ENCODE assay signal across 14 mouse cellular contexts in the genomic region with DNA sequence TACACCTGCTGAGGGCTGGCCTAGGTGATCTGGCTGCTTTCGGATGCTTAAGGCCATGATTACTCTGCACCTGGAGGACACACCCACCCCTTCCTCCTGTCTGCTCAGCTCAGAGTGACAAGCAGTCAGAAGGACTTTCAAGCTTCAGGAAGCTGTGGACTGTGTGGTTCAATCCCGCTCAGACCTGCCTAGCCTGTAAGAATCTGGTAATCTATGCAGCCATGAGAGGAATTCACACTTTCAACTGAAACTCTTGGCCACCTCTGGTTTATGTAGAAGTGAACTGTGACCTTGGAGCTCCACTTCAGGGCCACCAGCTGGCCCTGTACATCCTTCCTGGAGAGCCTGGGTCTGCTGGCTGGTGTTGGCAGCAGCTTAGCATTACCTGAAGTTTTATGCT. TPM values are rescaled to one million over a fixed set of nuclear protein-coding genes. Genes with fewer than 3 reads are reported as not detected.
A peak's percentile ranks its signal among the peaks of the same experiment; 100 is the strongest.
DNase-seq lines count a peak whose midpoint lies in the region; ATAC-seq and TF ChIP-seq lines count a peak whose summit lies in the region.
"Had no signal": no experiment of that assay in that cellular context is flagged by ENCODE, and none has a peak within 500 bp of the region (broad histone marks: within the 10 kb centered on the region; RNA-seq: fewer than 3 reads in every experiment).

No protein-coding gene starts in this region.

- no peak for DNase-seq in lung, adult 2 months
- DNase-seq in stomach, postnatal 0 days (ENCODE audit: low spot score) = no peak
- no peak for DNase-seq in neural tube, embryonic 10.5 days (ENCODE audit: extremely low spot score, low spot score)
- DNase-seq in adrenal gland, postnatal 36 days = no peak
- no peak for DNase-seq in left cerebral cortex, adult 2 months (ENCODE audit: extremely low spot score in 1 of 2, low spot score in 2 of 2)
- DNase-seq: cerebellum, postnatal 14 days; thymus, postnatal 14 days had no signal

- intact Hi-C loops in left cerebral cortex, adult 2 months (cut with DNase I) = no loop called here

- peak overlapping the region; percentile 47; the same call in 1 of the 2 replicates for H3K27ac ChIP-seq in lung, embryonic 15.5 days
- H3K27ac ChIP-seq in kidney, embryonic 16.5 days (ENCODE audit: low read length) = peak overlapping the region; percentile 61; the same call in 1 of the 2 replicates
- H3K27ac ChIP-seq in stomach, postnatal 0 days (replicated peaks) = no peak overlapping the region
- no peak overlapping the region for H3K27ac ChIP-seq in left cerebral cortex, adult 2 months
- H3K27ac ChIP-seq: neural tube, embryonic 13.5 days had no signal

- no peaks in the 10 kb centered on the region for H3K36me3 ChIP-seq in lung, embryonic 15.5 days
- H3K36me3 ChIP-seq in kidney, embryonic 16.5 days (ENCODE audit: insufficient read depth, low read length) = no peaks in the 10 kb centered on the region
- H3K36me3 ChIP-seq in stomach, postnatal 0 days (ENCODE audit: control insufficient read depth, insufficient read depth, low read length) = no peaks in the 10 kb centered on the region
- H3K36me3 ChIP-seq: neural tube, embryonic 13.5 days had no signal

- no peak overlapping the region for H3K4me2 ChIP-seq in lung, embryonic 15.5 days
- H3K4me2 ChIP-seq in kidney, embryonic 16.5 days (replicated peaks; ENCODE audit: low read depth, low read length) = no peak overlapping the region
- H3K4me2 ChIP-seq in stomach, postnatal 0 days (replicated peaks; ENCODE audit: low read depth) = no peak overlapping the region
- H3K4me2 ChIP-seq: neural tube, embryonic 13.5 days had no signal

- H3K4me3 ChIP-seq in lung, embryonic 15.5 days = no peak overlapping the region
- no peak overlapping the region for H3K4me3 ChIP-seq in lung, adult 2 months (replicated peaks; ENCODE audit: extremely low read depth, low read depth, low read length)
- H3K4me3 ChIP-seq in kidney, embryonic 16.5 days (ENCODE audit: low read length) = no peak overlapping the region
- H3K4me3 ChIP-seq in stomach, postnatal 0 days (ENCODE audit: low read depth, low read length) = no peak overlapping the region
- no peak overlapping the region for H3K4me3 ChIP-seq in left cerebral cortex, adult 2 months
- H3K4me3 ChIP-seq: neural tube, embryonic 13.5 days had no signal

- no peak for TF ChIP-seq CTCF in lung, adult 2 months (IDR thresholded peaks at IDR 0.05; ENCODE audit: insufficient read depth, low read length)
- TF ChIP-seq CTCF in stomach, postnatal 0 days (IDR thresholded peaks at IDR 0.05; ENCODE audit: low read depth) = no peak
- no peak for TF ChIP-seq CTCF in left cerebral cortex, adult 2 months (IDR thresholded peaks at IDR 0.05)

- 58% methylated on average over 2 of the region's 2 CpGs for WGBS in lung, embryonic 15.5 days
- 73% methylated on average over 2 of the region's 2 CpGs for WGBS in lung, adult 2 months
- WGBS in kidney, embryonic 16.5 days = 63% methylated on average over 2 of the region's 2 CpGs
- WGBS in stomach, postnatal 0 days = 61% methylated on average over 2 of the region's 2 CpGs

- no peaks in the 10 kb centered on the region for H3K9me3 ChIP-seq in lung, embryonic 15.5 days
- no peaks in the 10 kb centered on the region for H3K9me3 ChIP-seq in kidney, embryonic 16.5 days (ENCODE audit: low read length)
- no peaks in the 10 kb centered on the region for H3K9me3 ChIP-seq in stomach, postnatal 0 days (ENCODE audit: control insufficient read depth, low read length)

- ATAC-seq in lung, embryonic 15.5 days (ENCODE audit: borderline replicate concordance, extremely low read depth, low FRiP score, low TSS enrichment) = no peak
- ATAC-seq in hematopoietic stem cell, adult 5-6 weeks (replicated peaks in 1 of 2; ENCODE audit: insufficient read depth in 1 of 2, low FRiP score in 2 of 2, low TSS enrichment in 1 of 2, low read depth in 1 of 2, poor library complexity in 2 of 2, severe bottlenecking in 2 of 2) = peak; percentile 25 to 47; a peak in 1 of 4 replicates
- ATAC-seq in kidney, embryonic 16.5 days (ENCODE audit: low FRiP score, low TSS enrichment) = peak; percentile 73
- ATAC-seq in stomach, postnatal 0 days (ENCODE audit: low FRiP score, low TSS enrichment) = peak; percentile 58
- ATAC-seq: CD4-positive, CD25-positive, alpha-beta regulatory T cell, adult 4 months; hindbrain, embryonic 16.5 days; lung, postnatal 0 days had no signal

- TF ChIP-seq POLR2A in lung, adult 2 months (IDR thresholded peaks at IDR 0.05; ENCODE audit: borderline replicate concordance, extremely low read depth, low read depth, low read length) = no peak

- H3K9ac ChIP-seq in lung, embryonic 15.5 days = no peak overlapping the region
- no peak overlapping the region for H3K9ac ChIP-seq in kidney, embryonic 16.5 days (replicated peaks; ENCODE audit: low read length)
- no peak overlapping the region for H3K9ac ChIP-seq in stomach, postnatal 0 days (ENCODE audit: low read length)
- H3K9ac ChIP-seq: neural tube, embryonic 13.5 days had no signal

- peaks cover 9% of the 10 kb centered on the region; the same call in 1 of the 2 replicates for H3K4me1 ChIP-seq in lung, embryonic 15.5 days
- H3K4me1 ChIP-seq in lung, adult 2 months (ENCODE audit: control insufficient read depth, insufficient read depth, low read length) = no peaks in the 10 kb centered on the region
- H3K4me1 ChIP-seq in kidney, embryonic 16.5 days (ENCODE audit: insufficient read depth, low read length) = peaks cover 15% of the 10 kb centered on the region
- no peaks in the 10 kb centered on the region for H3K4me1 ChIP-seq in stomach, postnatal 0 days (replicated peaks; ENCODE audit: control insufficient read depth, insufficient read depth)

- TF ChIP-seq EP300 in stomach, postnatal 0 days (optimal IDR thresholded peaks at IDR 0.05) = no peak

- no peaks in the 10 kb centered on the region for H3K27me3 ChIP-seq in lung, embryonic 15.5 days
- no peaks in the 10 kb centered on the region for H3K27me3 ChIP-seq in kidney, embryonic 16.5 days (ENCODE audit: insufficient read depth, low read length)
- H3K27me3 ChIP-seq in stomach, postnatal 0 days (ENCODE audit: control insufficient read depth, insufficient read depth, low read length) = no peaks in the 10 kb centered on the region
- H3K27me3 ChIP-seq: neural tube, embryonic 13.5 days had no signal

RNA-seq across cellular contexts. Expression of a gene that starts 11.9 kb away (rescaled TPM):
- polyA plus RNA-seq in lung, embryonic 15.5 days (2015; fragmentation: Nextera tagmentation; extraction: Ambion mirVana) = 420 and 447 TPM in 2 replicates
- 130 and 131 TPM in 2 replicates for polyA plus RNA-seq in lung, adult 2 months (2012; rRNA removed)
- total RNA-seq in hematopoietic stem cell, adult 5-6 weeks (2017) = 29.3 and 30.9 TPM in 2 replicates
- polyA plus RNA-seq in kidney, embryonic 16.5 days (2015; fragmentation: Nextera tagmentation; extraction: Ambion mirVana) = 474 and 534 TPM in 2 replicates
- 315 and 330 TPM in 2 replicates for polyA plus RNA-seq in stomach, postnatal 0 days (2015; fragmentation: Nextera tagmentation; extraction: Ambion mirVana)
- total RNA-seq in adrenal gland, postnatal 36 days (2021) = 100 to 1,000 TPM; 247 to 491 TPM
- total RNA-seq in left cerebral cortex, adult 2 months (2021) = 100 to 1,000 TPM; 140 to 167 TPM

Comparison
In these comparisons a context has a peak if more than half of its experiments do, and no peak if none do; other contexts are left out.
1. H3K27ac ChIP-seq: peak in lung, embryonic 15.5 days (single experiment) and kidney, embryonic 16.5 days (single experiment); none in stomach, postnatal 0 days (single experiment) and left cerebral cortex, adult 2 months (single experiment).